Mouse (Mus musculus) bone marrow macrophage, adult 2 months (primary cell): Measurements from ENCODE around the gene Heg1.

Experiments used
- CTCF ChIP-seq: IDR thresholded peaks from 2 replicates; pipeline ENCODE4 v1.5.1; 2012; ENCODE audit warnings: low read depth, mild to moderate bottlenecking, low read length, moderate library complexity
- POLR2A ChIP-seq: IDR thresholded peaks from 2 replicates; pipeline ENCODE4 v1.6.1; 2012; ENCODE audit warnings: mild to moderate bottlenecking, low read depth, low read length, borderline replicate concordance

GRCm38 (mm10) chr16:33693553-33693952 is 9.4 kb downstream of the Heg1 start:
- TF ChIP-seq POLR2A: no peak
- TF ChIP-seq CTCF: no peak
